Mouse (Mus musculus): ENCODE measurements around the gene Erp27.

GRCm38 (mm10) chr6:136959131-136959530 is 37.2 kb upstream of the Erp27 start:
- TF ChIP-seq CTCF (conservative IDR thresholded peaks at IDR 0.05; ENCODE audit: low read length) (no peak), NANOG (IDR thresholded peaks at IDR 0.05; ENCODE audit: borderline replicate concordance, low read length) (no peak)
